Mouse (Mus musculus) thymus, adult 2 months (tissue): ENCODE results near the gene Itgb2l. TPM values are rescaled to one million over a fixed set of nuclear protein-coding genes. Genes with fewer than 3 reads are reported as not detected.

Source experiments
- DNase-seq: peaks from one replicate; pipeline ENCODE4 v3.0.0; 2021
- H3K27ac ChIP-seq: fragments of 200-500 bp; 2 replicates; pipeline ENCODE4 v1.5.1; 2012; ENCODE audit warnings: low read length, control low read depth; ENCODE audit not compliant: control insufficient read depth, insufficient read depth
- H3K27me3 ChIP-seq: fragments of 200-500 bp; 2 replicates; pipeline ENCODE4 v1.6.1; 2012; ENCODE audit warnings: mild to moderate bottlenecking, low read length, moderate library complexity, mixed read lengths; ENCODE audit not compliant: control insufficient read depth, insufficient read depth
- H3K36me3 ChIP-seq: fragments of 200-500 bp; 2 replicates; pipeline ENCODE4 v1.6.1; 2012; ENCODE audit warnings: mild to moderate bottlenecking, low read length, moderate library complexity; ENCODE audit not compliant: control insufficient read depth, insufficient read depth
- H3K4me1 ChIP-seq: fragments of 200-500 bp; replicated peaks from 2 replicates; pipeline ENCODE4 v1.6.1; 2012; ENCODE audit warnings: low read length; ENCODE audit not compliant: control insufficient read depth, insufficient read depth
- H3K4me3 ChIP-seq: fragments of 200-500 bp; 2 replicates; pipeline ENCODE4 v1.5.1; 2012; ENCODE audit warnings: mild to moderate bottlenecking, low read length, control low read depth, moderate library complexity; ENCODE audit not compliant: control insufficient read depth, insufficient read depth
- CTCF ChIP-seq: fragments of 200-500 bp; IDR thresholded peaks from 2 replicates; pipeline ENCODE4 v1.5.1; 2012; ENCODE audit warnings: mild to moderate bottlenecking, control low read depth, low read length, moderate library complexity, borderline replicate concordance; ENCODE audit not compliant: control insufficient read depth, poor library complexity, insufficient read depth; ENCODE audit errors: extremely low read depth
- POLR2A ChIP-seq: fragments of 200-500 bp; IDR thresholded peaks from 2 replicates; pipeline ENCODE4 v1.6.1; 2012; ENCODE audit warnings: mild to moderate bottlenecking, low read length, control low read depth, moderate library complexity; ENCODE audit not compliant: control insufficient read depth, poor library complexity, insufficient read depth; ENCODE audit errors: extremely low read depth
- WGBS: fragments of 180-500 bp; shearing (Covaris S2); methylation state at CpG from one replicate; pipeline ENCODE4 v1.1.7; 2018; 5-methylcytosine and 5-hydroxymethylcytosine counted together
- polyA plus RNA-seq: library from polyadenylated mRNA; depleted of rRNA; stranded (reverse); fragments of >200 nt; gene quantifications from 2 replicates; pipeline ENCODE4 v1.2.3, GENCODE M21; 2012

Gene Itgb2l
- polyA plus RNA-seq, 1 experiment: 0.53 TPM

DNA sequence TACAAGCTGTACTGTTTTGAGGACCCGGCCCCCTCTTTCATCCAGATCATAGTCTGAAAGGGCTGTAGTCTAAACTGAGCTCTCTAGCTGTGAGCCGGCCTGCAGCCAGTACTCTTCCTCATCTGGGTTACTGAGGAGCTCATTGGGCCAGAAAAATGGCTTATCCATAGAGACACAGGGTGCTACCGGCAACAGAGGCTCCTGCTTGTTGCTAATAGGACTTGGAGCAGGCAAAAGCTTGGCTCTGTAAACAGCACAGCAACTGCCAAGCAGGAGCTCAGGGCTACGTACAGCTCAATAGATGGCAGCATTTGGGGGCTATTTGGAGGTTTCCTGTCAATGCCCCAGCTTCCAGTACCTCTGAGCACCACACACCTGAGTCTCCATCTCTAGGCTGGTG is 43.4 kb downstream of the Itgb2l start:
- TF ChIP-seq POLR2A (no peak), CTCF (no peak)
- DNase-seq: no peak
- WGBS: 92% methylated on average over 4 of the region's 4 CpGs
- Histone ChIP-seq H3K4me3 (no peak overlapping the region), H3K4me1 (no peaks in the 10 kb centered on the region), H3K27ac (no peak overlapping the region), H3K36me3 (no peaks in the 10 kb centered on the region), H3K27me3 (no peaks in the 10 kb centered on the region)

DNA sequence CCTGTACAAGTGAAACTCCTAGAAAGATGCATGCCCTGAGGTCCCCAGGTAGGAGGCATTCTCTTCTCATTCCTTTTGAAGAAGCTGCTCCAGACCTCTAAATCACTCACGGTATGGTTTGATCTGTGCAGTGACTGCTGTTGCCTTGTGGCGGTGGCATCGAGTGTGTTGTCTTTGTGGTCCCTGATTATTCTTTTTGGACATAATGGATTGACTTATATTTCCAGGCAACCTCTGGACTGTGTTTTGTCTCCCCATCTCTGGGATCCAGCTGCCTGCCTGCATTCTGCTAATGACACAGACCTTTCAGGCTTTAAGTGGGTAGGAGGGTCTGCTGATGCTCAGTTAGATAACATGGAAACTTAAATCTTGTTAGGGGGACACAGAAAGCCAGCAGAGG is 44.6 kb downstream of the Itgb2l start:
- Histone ChIP-seq H3K27me3 (no peaks in the 10 kb centered on the region), H3K27ac (no peak overlapping the region), H3K4me3 (no peak overlapping the region), H3K36me3 (no peaks in the 10 kb centered on the region), H3K4me1 (no peaks in the 10 kb centered on the region)
- 90% methylated on average over 3 of the region's 3 CpGs for WGBS
- TF ChIP-seq POLR2A (no peak), CTCF (no peak)
- no peak for DNase-seq

DNA sequence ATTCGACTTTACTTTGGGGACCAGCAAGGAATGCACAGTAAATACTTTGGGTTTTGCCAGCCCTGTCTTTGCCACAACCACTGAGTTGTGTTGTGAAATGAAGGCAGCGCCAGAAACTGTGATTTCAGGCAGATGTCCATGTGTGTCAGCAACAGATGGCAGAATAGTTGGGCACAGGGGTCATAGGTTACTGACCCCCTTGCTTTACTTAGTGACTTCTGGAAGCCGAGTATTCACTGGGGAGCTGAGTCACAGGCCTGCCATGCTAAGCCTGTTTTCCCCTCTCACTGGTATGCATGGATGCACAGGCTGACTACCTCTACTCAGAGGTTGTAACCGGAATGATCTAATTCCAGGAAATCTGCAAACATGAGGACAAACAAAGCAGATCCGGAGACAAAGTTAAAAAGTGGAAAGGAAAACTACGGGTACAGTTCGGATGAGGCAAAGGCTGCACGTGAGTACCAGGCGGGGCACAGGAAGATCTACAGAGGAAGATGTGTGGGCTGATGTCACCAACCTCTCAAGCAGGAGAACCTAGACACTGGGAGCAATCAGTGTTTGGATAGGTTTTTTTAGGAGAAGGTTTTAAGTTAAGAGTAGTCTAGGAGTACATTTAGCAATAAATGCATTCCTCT is 47.3 kb downstream of the Itgb2l start:
- no peak overlapping the region for H3K4me3 ChIP-seq
- WGBS: 87% methylated on average over 9 of the region's 9 CpGs
- no peak for TF ChIP-seq CTCF
- TF ChIP-seq POLR2A: no peak

DNA sequence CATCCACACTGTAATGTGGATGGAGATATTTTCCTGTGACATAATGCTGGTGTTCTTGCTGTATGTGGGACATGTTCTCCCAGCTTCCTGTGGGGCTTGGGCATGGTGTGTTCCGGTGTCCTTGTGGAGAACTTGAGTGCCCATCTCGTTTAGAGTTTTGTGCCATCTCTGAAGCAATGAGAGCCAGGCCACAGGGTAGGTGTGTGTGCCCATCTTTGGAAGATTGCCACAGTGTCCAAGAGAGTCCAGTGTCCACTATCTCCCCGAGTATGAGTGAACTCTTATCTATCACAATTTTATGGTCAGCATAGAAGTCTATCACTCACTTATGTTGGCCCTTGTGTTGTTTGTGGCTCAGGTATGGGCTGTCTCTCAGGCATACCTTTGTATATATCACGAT is 47.9 kb downstream of the Itgb2l start:
- Histone ChIP-seq H3K36me3 (no peaks in the 10 kb centered on the region), H3K27me3 (no peaks in the 10 kb centered on the region), H3K4me3 (no peak overlapping the region), H3K27ac (no peak overlapping the region), H3K4me1 (no peaks in the 10 kb centered on the region)
- no peak for DNase-seq
- no peak for TF ChIP-seq POLR2A
- WGBS: 81% methylated on average over 4 of the region's 4 CpGs

More for the DNA sequence above, 47.3 kb downstream of the Itgb2l start:
- H3K27ac ChIP-seq: no peak overlapping the region
- H3K36me3 ChIP-seq: no peaks in the 10 kb centered on the region
- H3K27me3 ChIP-seq: no peaks in the 10 kb centered on the region
- no peaks in the 10 kb centered on the region for H3K4me1 ChIP-seq
- no peak for DNase-seq

DNA sequence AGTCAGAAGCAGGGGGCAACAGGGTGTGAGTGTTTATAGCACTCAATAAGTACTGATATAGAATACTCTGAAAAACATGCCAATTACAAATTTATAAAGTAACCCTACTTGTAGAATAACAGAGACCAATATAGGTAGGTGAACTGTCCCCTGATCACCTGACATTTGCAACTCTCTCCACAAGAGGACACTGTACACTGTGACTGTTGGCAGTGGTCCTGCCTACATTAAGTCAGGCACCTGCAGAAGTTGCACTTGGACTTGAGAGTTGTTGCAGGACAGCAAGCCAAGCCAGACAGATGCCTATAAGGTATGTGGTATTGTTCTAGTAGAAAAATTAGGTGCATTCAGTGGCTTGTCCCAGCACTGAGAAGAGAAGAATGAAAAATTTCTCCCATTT is 52.3 kb downstream of the Itgb2l start:
- no peak for DNase-seq
- H3K27ac ChIP-seq: no peak overlapping the region
- no peak for TF ChIP-seq CTCF
- TF ChIP-seq POLR2A: no peak
- H3K36me3 ChIP-seq: no peaks in the 10 kb centered on the region
- H3K4me3 ChIP-seq: no peak overlapping the region
- no peaks in the 10 kb centered on the region for H3K4me1 ChIP-seq
- H3K27me3 ChIP-seq: no peaks in the 10 kb centered on the region

DNA sequence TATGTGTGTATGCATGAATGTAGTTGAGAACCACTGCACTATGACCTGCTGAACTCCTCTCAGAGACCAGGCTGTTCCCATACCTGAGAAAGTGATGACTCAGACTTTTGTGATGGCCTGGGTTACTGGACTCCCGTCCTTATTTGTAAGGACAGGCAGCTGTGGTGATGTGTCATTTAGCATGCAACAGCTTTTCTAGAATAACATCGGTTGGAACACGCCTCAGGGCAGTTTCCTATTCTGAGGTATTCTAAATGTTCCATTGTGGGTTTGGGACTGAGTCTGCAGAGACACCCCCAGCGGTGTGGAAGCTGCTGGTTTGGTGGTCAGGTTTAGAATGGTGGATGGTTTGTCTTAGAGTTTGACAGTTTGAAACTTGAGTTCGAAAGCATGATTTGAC is 54.9 kb downstream of the Itgb2l start:
- Histone ChIP-seq H3K27ac (no peak overlapping the region), H3K4me1 (no peaks in the 10 kb centered on the region), H3K36me3 (no peaks in the 10 kb centered on the region), H3K4me3 (no peak overlapping the region), H3K27me3 (no peaks in the 10 kb centered on the region)
- 28% methylated on average over 5 of the region's 5 CpGs for WGBS
- no peak for DNase-seq
- no peak for TF ChIP-seq POLR2A
- TF ChIP-seq CTCF: no peak

DNA sequence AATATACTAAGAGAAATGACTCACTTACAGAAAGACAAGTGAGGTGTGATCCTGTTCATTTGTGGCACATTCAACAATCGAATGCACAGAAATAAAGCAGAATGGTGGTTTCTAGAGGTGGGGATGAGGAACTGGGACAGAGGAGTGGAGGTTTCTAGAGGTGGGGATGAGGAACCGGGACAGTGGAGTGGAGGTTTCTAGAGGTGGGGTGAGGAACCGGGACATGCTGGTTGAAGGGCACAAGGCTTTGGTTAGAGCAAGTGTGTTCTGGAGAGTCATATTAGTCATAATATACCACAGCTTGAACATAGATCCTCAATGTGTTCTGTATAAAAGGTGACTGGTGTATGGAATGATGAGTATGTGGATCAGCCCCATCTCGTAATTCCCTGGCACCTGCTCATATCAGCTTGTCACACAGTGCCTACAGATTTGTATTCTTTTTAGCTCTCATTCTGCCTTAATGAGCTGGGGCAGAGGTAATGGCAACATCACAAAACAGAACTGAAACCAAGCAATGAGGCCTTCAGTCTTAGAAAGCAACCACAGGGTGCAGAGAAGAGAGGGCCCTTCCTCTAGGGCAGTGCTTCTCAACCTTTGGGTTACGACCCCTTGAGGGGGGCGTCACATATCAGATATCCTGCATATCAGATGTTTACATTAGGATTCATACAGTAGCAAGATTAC is 55.6 kb downstream of the Itgb2l start:
- TF ChIP-seq CTCF (no peak), POLR2A (no peak)
- no peak overlapping the region for H3K4me3 ChIP-seq
- DNase-seq: no peak
- 78% methylated on average over 6 of the region's 6 CpGs for WGBS
- H3K4me1 ChIP-seq: no peaks in the 10 kb centered on the region
- H3K36me3 ChIP-seq: no peaks in the 10 kb centered on the region
- H3K27ac ChIP-seq: no peak overlapping the region
- no peaks in the 10 kb centered on the region for H3K27me3 ChIP-seq
